Mouse (Mus musculus): ENCODE measurements at regions not wholly inside any gene's neighbourhood (a gene's known extent, or its start where the extent isn't known, plus 50 kb on each side); places are given as distances from the start of the nearest gene placed in this dataset.
A peak's percentile ranks its signal among the peaks of the same experiment; 100 is the strongest.

DNA sequence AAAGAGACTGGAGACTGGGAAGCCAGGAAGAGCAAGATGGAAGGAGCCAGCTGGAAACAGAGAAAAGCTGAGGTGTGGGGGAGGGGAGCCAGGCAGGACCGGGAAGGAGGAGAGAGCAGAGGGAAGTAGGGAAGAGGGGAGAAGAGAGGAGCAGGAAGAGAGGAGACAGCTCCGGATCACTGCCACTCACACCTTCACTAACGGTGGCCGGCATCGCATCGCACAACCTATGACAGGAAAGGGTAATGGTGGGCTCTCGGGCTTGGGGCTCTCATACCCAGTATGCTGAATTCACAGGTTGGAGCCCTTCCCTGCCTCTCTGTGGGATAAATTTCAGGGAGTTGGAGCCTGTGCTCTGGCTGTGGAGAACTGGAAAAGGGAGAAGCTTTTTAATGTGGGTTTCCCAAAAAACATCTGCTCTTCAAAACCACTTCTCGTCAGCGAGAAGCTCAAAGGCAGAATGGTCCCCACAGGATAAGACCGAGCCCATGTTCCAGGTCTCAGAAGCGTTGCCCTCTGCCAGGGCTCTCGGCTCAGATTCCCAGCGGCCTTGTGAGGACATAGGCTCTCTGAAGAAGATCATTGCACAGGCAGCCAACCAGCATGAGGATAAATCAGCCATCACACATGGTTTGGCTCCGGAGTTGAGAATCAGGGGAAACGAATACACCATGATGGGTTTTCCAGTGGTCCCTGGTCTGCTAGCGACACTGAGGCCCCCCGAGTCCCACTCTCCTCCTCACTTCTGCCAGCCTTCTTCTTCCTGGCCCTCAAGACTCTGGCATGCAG is 53.8 kb upstream of the Coro2b start:
- DNase-seq = no peak

DNA sequence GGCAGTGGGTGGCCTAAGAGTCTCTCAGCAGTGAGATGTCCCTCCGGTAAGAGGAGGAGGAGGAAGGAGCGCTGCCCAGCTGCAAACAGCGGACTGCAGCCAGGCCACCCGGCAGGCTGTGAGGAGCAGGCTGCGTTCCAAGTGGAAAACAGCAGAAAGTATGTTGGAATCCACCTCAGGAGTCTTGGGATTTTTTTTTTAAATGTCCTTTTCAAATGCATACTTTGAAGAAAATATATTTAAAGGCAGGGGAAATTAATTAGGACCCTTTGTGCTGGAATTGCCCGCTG is 54.3 kb upstream of the Coro2b start:
- DNase-seq = no peak

DNA sequence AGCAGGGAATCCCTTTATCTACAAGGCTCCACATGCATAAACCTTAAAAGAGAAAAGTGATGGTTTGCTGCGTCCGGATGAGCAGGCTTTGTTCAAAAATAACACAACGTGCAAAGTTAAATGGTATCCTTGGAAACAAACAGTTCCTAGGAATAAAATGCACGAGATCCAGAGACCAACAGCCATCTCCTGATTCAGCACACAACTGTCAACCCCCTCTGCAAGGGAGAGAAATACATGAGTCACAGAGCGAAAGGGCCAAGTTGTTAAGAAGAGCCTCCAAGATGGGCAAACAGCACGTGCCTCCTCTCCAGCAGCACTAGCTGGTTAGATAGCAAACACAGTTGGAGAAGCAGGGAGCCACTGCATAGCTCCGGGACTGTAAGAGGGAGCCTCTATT is 61.2 kb upstream of the Coro2b start:
- DNase-seq = peak; percentile 28

DNA sequence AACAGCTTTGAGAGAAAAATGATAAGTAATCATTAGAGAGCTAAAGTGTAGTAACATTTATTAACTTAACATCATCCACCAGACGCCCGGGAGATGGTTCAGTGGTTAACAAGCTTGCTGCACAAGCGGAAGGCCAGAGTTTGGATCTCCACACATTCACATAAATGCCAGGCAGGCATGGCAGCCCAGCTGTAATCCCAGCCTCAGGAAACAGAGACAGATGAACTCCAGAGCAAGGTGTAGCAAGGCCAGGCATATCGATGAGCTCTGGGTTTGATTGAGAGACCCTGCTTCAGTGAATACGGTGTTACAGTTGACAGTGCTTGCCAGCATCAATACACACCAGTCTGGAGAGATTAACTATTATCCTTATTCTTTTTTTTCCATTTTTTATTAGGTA is 62.1 kb upstream of the Coro2b start:
- no peak for DNase-seq

DNA sequence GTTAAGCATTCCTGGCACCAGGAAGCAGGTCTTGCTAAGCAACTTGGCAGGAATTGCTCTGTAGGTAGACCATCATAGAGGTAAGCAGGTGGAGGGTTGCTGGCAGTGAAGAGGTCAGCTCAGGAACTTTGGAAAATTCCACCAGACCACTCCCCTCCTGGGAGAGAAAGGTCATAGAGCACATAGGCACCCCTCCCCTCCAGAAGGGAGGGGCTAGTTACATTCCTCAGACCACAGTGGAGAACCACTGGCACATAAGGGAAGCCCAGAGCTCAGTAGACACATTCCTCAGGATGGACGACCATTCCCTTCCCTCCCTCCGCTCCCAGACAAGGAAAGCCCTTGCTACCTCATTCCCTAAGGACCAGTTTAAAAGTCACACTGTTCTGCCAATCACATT is 67.1 kb upstream of the Itga11 start:
- DNase-seq = no peak

DNA sequence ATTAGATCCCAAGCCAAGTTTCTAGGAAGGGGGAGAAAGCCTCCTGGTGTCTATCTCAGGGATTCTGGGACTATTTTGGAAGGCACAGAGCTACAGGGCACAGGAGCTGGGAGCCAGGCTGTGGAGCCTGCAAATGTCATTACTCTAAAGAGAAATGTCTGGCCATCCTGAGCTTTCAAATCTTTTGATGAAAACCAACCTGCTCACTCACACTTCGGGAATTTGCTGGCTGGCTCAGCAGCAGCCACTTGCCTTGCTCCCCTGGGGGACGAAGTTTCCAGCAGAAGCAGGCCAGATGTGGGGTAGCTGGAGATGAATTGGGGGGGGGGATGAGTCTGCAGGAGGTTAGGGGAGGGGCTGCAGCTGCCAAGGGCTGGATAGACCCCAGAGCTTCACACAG is 66.2 kb upstream of the Itga11 start:
- no peak for DNase-seq

DNA sequence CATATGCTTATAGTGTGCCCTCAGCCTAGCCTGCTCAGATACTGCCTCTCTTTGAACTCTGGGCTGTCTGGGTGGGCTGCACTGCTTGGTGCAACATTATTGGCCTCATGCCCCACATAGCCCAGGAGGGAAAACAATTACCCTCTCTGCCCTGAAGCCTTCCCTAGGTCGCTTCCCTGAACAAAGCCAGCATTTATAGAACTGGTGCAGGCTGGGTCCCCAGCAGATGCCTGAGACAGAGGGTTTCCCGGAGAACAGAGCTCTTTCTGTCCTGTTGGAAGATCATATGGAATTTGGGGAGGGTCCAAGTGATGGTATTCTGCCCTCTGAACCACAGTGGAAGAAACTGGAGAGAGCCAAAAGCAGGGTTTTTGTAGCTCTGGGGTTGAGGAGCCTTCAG is 64.6 kb upstream of the Itga11 start:
- no peak for DNase-seq

DNA sequence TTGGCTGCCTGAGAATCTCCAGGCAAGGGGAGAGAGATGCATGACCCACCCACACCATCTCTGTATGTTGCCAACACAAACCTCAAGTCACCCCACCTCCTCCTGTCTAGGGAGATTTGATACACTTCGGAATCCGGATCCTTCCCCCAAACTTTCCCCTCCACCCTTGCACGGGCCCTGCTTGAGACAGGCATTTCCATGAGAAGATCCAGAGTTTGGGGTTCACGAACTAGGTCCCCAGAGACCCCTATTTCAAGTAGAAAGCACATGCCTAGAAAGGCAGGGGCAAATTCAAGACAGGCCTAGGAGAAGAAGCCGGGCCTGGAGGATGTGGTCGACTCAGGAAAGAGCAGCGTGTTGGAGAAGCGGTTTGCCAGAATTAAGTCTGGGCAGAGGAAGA is 63.8 kb upstream of the Itga11 start:
- DNase-seq = no peak

DNA sequence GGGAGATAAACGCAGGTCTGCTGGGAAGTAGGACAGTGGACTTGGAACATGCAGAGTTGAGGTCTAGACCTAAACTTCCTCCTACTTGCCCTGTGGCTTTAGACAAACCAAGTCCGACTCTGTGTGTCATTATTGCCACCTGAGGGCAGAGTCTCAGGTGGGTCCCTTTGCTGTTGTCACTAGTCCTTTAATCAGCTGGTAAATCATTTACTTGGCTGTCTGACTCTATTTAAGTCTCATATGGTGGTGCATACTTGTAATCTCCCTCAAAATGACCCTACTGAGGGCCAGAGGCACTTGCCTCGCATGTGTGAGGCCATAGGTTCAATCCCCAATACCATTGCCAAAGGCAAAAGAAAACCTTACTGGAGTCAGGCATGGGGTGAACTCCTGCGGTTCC is 62.7 kb upstream of the Itga11 start:
- DNase-seq = no peak

DNA sequence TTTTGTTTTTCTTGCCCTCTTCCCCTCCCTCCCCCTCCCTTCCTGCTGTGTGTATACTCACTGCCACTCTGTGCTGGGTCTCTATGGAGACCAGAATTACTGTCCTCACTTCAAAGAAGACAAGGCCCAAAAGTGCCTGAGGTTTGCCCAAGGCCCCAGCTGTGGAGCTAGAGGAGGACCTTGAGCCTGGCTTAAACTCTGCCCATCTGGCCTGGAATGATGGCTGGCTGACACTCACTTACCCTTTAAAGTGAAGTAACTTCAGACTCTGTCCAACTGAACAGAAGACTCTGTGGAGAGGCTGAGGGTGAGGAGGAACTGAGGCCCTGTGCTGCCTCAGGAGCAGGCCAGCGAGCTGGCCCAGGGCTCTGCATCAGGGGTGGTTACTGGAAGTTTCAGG is 61.8 kb upstream of the Itga11 start:
- DNase-seq = peak; percentile 40

DNA sequence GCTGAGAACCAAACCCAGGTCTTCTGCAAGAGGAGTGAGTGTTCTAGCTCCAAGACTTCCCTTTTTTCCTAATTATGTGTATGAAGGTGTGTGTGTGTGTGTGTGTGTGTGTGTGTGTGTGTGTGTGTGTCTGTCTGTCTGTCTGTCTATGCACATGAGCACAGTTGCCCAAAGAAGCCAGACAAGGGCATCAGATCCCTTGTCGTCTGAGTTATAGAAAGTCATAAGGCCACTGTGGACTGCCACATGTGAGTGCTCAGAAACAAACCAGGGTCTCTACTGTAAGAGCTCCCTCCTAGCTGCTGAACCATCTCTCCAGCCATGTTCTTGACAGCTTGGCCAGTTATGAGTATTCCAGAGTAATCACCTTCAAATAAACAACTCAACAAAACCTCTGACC is 58.6 kb upstream of the Itga11 start:
- DNase-seq = no peak

DNA sequence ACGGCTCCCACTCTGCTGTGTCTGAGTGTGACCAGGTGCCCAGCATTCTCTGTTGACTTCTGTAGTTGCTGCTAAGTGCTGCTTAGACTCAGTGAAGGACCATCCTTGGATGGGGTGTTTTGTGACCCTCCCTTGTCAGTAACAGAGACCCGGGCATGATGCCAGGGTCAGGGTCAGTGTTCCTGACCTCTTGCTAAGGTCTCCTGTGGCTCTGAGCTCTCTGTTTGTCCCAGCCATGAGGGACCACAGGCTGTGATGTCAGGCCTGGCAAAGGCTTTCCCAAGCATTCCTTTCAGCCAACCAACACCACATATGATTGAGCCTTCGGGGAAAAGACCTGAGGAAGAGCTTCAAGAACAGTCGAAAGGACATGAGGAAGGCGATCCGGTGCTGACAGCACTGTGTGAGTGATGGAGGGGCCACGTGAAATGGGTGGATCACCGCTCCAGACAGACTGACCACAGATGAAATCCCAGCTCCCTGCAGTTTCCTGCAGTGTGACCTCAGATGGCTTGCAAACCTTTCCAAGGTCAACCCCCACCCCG is 56.7 kb upstream of the Itga11 start:
- no peak for DNase-seq

DNA sequence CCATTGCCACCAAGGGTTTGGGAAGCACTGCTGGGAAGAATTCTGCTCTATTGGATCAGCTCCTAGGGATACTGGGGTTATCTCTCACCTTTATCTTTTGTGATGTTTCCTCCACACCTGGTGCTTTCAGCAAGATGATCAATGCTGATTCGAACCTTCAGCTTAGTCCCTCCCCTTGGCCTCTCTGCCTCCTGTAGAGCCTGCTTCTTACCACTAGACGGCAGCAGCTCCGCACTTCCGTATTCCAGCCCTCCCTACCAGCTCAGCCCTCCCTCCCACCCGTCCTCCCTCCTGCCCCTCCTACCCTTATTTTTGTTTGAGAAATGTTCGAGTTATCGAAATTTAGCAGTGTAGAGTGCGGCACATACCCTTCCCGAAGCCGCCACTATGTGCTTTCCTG is 55.5 kb upstream of the Itga11 start:
- no peak for DNase-seq

DNA sequence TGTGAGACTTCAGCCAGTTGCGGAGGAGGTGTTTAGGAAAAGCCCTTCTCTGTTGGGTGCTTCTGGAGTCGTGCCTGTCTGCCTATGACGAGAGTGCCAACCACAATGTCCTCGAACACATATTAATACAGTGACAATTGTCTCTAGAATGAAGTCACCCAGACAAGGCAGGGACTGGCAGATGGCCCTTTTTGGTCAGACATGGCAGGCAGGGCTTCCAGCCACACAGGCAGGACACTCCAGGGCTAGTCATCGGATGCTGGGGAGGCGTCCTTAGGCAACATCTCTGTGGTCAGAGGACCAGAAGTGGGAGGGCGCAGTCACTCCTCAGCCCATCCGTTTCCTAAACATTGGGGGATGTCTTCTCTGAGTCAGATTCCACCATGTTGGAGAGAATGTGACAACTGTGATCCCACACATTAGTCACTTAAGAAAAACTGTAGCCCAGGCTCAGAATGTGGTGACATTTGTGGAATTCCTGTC is 53.0 kb upstream of the Itga11 start:
- DNase-seq = peak; percentile 25

DNA sequence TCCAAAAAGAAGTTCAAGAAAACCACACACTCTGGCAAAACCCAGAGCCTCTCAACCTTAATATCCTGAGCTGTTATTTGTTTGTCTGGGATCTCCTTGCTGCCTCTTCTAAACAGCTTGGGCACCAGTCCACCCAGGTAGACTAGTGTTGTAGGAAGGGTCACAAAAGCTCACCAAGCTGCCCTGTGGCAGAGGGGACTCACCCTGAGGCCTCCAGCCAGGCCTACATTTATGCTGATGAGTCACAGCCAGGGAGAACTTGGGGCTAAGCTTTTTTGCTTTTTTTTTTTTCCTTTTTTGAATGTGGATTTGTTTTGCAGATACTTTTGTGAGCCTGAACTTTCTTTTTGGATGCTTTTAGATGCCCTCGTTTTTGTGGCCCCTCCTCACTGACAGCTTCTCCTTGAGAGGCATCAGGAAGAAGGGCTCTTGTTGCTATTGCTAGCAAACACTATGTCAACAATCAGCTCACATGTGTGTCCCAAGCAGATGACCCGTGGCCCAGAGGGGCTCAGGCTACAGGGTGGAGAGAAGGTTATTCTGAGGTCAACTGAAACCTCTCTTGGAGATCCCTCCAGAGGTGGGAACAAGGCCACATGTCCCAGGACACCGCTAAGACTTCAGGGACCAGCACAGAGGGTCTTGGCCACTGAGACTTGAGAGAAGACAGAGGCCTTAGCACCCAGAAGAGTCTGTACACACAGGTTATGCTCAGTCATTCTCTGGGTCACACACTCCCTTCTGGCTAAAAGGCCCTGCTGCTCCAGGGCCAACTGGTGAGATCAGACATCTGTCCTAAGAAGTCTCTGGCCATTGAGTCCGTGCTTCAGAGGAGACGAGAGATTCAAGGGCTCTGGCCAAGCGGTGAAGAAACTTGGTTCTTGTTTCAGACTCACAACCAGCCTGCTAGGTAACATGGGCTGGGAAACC is 50.3 kb upstream of the Itga11 start:
- DNase-seq = peak; percentile 47
